20 mouse cellular contexts compared by ENCODE assay signal in genomic region chr9:43070153-43070552, GRCm38 (mm10). TPM values are rescaled to one million over a fixed set of nuclear protein-coding genes. Genes with fewer than 3 reads are reported as not detected.
A peak's percentile ranks its signal among the peaks of the same experiment; 100 is the strongest.
DNase-seq lines count a peak whose midpoint lies in the region; ATAC-seq and TF ChIP-seq lines count a peak whose summit lies in the region.
"Had no signal": no experiment of that assay in that cellular context is flagged by ENCODE, and none has a peak within 500 bp of the region (broad histone marks: within the 10 kb centered on the region; RNA-seq: fewer than 3 reads in every experiment).

No protein-coding gene starts in this region.

- no peak overlapping the region for H3K4me3 ChIP-seq in heart, embryonic 12.5 days
- H3K4me3 ChIP-seq in forebrain, embryonic 13.5 days = peak overlapping the region; percentile 39
- peak overlapping the region; percentile 56 for H3K4me3 ChIP-seq in hindbrain, embryonic 15.5 days
- H3K4me3 ChIP-seq in midbrain, postnatal 0 days (ENCODE audit: low read depth, low read length) = peak overlapping the region; percentile 56
- no peak overlapping the region for H3K4me3 ChIP-seq in heart, adult 2 months
- H3K4me3 ChIP-seq: embryonic facial prominence, embryonic 13.5 days; limb, embryonic 13.5 days had no signal

- no peak for TF ChIP-seq CTCF in midbrain, postnatal 0 days (IDR thresholded peaks at IDR 0.05)
- TF ChIP-seq CTCF in heart, adult 2 months (IDR thresholded peaks at IDR 0.05) = no peak

- H3K79me2 ChIP-seq in heart, adult 2 months (replicated peaks; ENCODE audit: control insufficient read depth, insufficient read depth, low read length) = peaks cover 9% of the 10 kb centered on the region

- no peak for ATAC-seq in heart, embryonic 12.5 days (ENCODE audit: insufficient number of reproducible peaks, low FRiP score)
- 0 out of 2 replicates have a peak, but pooled peaks have one; percentile 46 for ATAC-seq in forebrain, embryonic 13.5 days
- ATAC-seq in hindbrain, embryonic 15.5 days (ENCODE audit: low FRiP score, low read depth) = peak; percentile 49
- ATAC-seq in midbrain, postnatal 0 days (ENCODE audit: low FRiP score) = 0 out of 2 replicates have a peak, but pooled peaks have one; percentile 47
- ATAC-seq: intestine, embryonic 16.5 days; liver, postnatal 0 days had no signal

- DNase-seq in heart, adult 11 months = peak; percentile 29
- peak; percentile 19 for DNase-seq in midbrain, postnatal 0 days (ENCODE audit: low spot score)
- no peak for DNase-seq in B cell, adult 2 months
- DNase-seq in thymus, postnatal 0 days (ENCODE audit: low spot score) = no peak
- no peak for DNase-seq in heart, adult 2 months
- DNase-seq: adrenal gland, adult 8-10 months; cerebellum, postnatal 25 days; heart, postnatal 14 days; kidney, postnatal 25 days; liver, postnatal 0 days; spleen, adult 18-20 months; thymus, postnatal 4 days had no signal

- TF ChIP-seq POLR2A in heart, adult 2 months (IDR thresholded peaks at IDR 0.05; ENCODE audit: insufficient read depth, low read depth, low read length) = no peak

- H3K27ac ChIP-seq in heart, embryonic 12.5 days (ENCODE audit: poor library complexity, severe bottlenecking) = no peak overlapping the region
- H3K27ac ChIP-seq in forebrain, embryonic 13.5 days = peak overlapping the region; percentile 80
- H3K27ac ChIP-seq in hindbrain, embryonic 15.5 days (replicated peaks) = peak overlapping the region; percentile 78
- peak overlapping the region; percentile 82 for H3K27ac ChIP-seq in midbrain, postnatal 0 days (ENCODE audit: low read depth, low read length)
- H3K27ac ChIP-seq in heart, adult 2 months = no peak overlapping the region
- H3K27ac ChIP-seq: embryonic facial prominence, embryonic 13.5 days; limb, embryonic 13.5 days; macrophage; stomach, postnatal 0 days had no signal

- no peak for TF ChIP-seq EP300 in heart, adult 2 months (IDR thresholded peaks at IDR 0.05; ENCODE audit: insufficient read depth, low read depth, low read length)

- H3K9me3 ChIP-seq in heart, embryonic 12.5 days (replicated peaks) = no peaks in the 10 kb centered on the region
- no peaks in the 10 kb centered on the region for H3K9me3 ChIP-seq in forebrain, embryonic 13.5 days (replicated peaks)
- H3K9me3 ChIP-seq in hindbrain, embryonic 15.5 days = no peaks in the 10 kb centered on the region
- no peaks in the 10 kb centered on the region for H3K9me3 ChIP-seq in midbrain, postnatal 0 days (ENCODE audit: low read length)
- H3K9me3 ChIP-seq: embryonic facial prominence, embryonic 13.5 days; limb, embryonic 13.5 days had no signal

- H3K4me1 ChIP-seq in heart, embryonic 12.5 days (replicated peaks) = peaks cover 34% of the 10 kb centered on the region
- H3K4me1 ChIP-seq in forebrain, embryonic 13.5 days = peaks cover 37% of the 10 kb centered on the region
- peaks cover 37% of the 10 kb centered on the region for H3K4me1 ChIP-seq in hindbrain, embryonic 15.5 days (replicated peaks)
- peaks cover 16% of the 10 kb centered on the region for H3K4me1 ChIP-seq in midbrain, postnatal 0 days (ENCODE audit: insufficient read depth, low read length)
- H3K4me1 ChIP-seq in heart, adult 2 months (ENCODE audit: control insufficient read depth, insufficient read depth, low read length) = peaks cover 20% of the 10 kb centered on the region

- no peaks in the 10 kb centered on the region for H3K36me3 ChIP-seq in heart, embryonic 12.5 days
- H3K36me3 ChIP-seq in forebrain, embryonic 13.5 days (ENCODE audit: poor library complexity, severe bottlenecking) = no peaks in the 10 kb centered on the region
- no peaks in the 10 kb centered on the region for H3K36me3 ChIP-seq in hindbrain, embryonic 15.5 days
- no peaks in the 10 kb centered on the region for H3K36me3 ChIP-seq in midbrain, postnatal 0 days (ENCODE audit: insufficient read depth, low read length)
- peaks cover 33% of the 10 kb centered on the region for H3K36me3 ChIP-seq in heart, adult 2 months (ENCODE audit: control insufficient read depth, insufficient read depth, low read length)
- H3K36me3 ChIP-seq: embryonic facial prominence, embryonic 13.5 days; limb, embryonic 13.5 days had no signal

- 72% methylated on average over 2 of the region's 2 CpGs for WGBS in heart, embryonic 12.5 days
- 52% methylated on average over 2 of the region's 2 CpGs for WGBS in forebrain, embryonic 13.5 days
- WGBS in hindbrain, embryonic 15.5 days = 33% methylated on average over 2 of the region's 2 CpGs
- 5% methylated on average over 2 of the region's 2 CpGs for WGBS in midbrain, postnatal 0 days
- WGBS in heart, adult 2 months = 55% methylated on average over 2 of the region's 2 CpGs

- no peak overlapping the region for H3K4me2 ChIP-seq in heart, embryonic 12.5 days
- peak overlapping the region; percentile 49 for H3K4me2 ChIP-seq in forebrain, embryonic 13.5 days
- H3K4me2 ChIP-seq in hindbrain, embryonic 15.5 days = peak overlapping the region; percentile 64
- peak overlapping the region; percentile 47 for H3K4me2 ChIP-seq in midbrain, postnatal 0 days (ENCODE audit: low read depth, low read length, poor library complexity, severe bottlenecking)
- H3K4me2 ChIP-seq: embryonic facial prominence, embryonic 13.5 days; limb, embryonic 13.5 days had no signal

- intact Hi-C loops in heart, adult 2 months (cut with DNase I) = no loop called here

- no peak overlapping the region for H3K9ac ChIP-seq in heart, embryonic 12.5 days
- H3K9ac ChIP-seq in forebrain, embryonic 13.5 days = peak overlapping the region; percentile 65
- peak overlapping the region; percentile 40 for H3K9ac ChIP-seq in hindbrain, embryonic 15.5 days
- H3K9ac ChIP-seq in midbrain, postnatal 0 days (replicated peaks; ENCODE audit: low read length, poor library complexity, severe bottlenecking) = peak overlapping the region; percentile 77
- no peak overlapping the region for H3K9ac ChIP-seq in heart, adult 2 months (ENCODE audit: low read depth, low read length)
- H3K9ac ChIP-seq: embryonic facial prominence, embryonic 13.5 days; limb, embryonic 13.5 days; liver, postnatal 0 days had no signal

- no peaks in the 10 kb centered on the region for H3K27me3 ChIP-seq in heart, embryonic 12.5 days (replicated peaks)
- H3K27me3 ChIP-seq in forebrain, embryonic 13.5 days = no peaks in the 10 kb centered on the region
- H3K27me3 ChIP-seq in hindbrain, embryonic 15.5 days = no peaks in the 10 kb centered on the region
- no peaks in the 10 kb centered on the region for H3K27me3 ChIP-seq in midbrain, postnatal 0 days (ENCODE audit: insufficient read depth, low read length)
- no peaks in the 10 kb centered on the region for H3K27me3 ChIP-seq in heart, adult 2 months (ENCODE audit: control insufficient read depth, insufficient read depth, low read length)
- H3K27me3 ChIP-seq: embryonic facial prominence, embryonic 13.5 days; limb, embryonic 13.5 days had no signal

RNA-seq across cellular contexts. Expression of gene Arhgef12, which starts 36.9 kb away (rescaled TPM):
- polyA plus RNA-seq in heart, embryonic 12.5 days (2016; fragmentation: Nextera tagmentation; extraction: Ambion mirVana) = 13.3 and 13.9 TPM in 2 replicates
- polyA plus RNA-seq in forebrain, embryonic 13.5 days (2015; fragmentation: Nextera tagmentation; extraction: Ambion mirVana) = 14.9 and 15.8 TPM in 2 replicates
- polyA plus RNA-seq in hindbrain, embryonic 15.5 days (2015; fragmentation: Nextera tagmentation; extraction: Ambion mirVana) = 18.5 and 20.3 TPM in 2 replicates
- total RNA-seq in midbrain, postnatal 0 days (2014; rRNA removed) = 97.1 and 134 TPM in 2 replicates
- polyA plus RNA-seq in midbrain, postnatal 0 days (2015; fragmentation: Nextera tagmentation; extraction: Ambion mirVana) = 13.5 and 17.0 TPM in 2 replicates
- 2.2 and 3.1 TPM in 2 replicates for polyA plus RNA-seq in thymus, postnatal 0 days (2015; fragmentation: Nextera tagmentation; extraction: Ambion mirVana)
- 100 to 1,000 TPM; 136 to 150 TPM for total RNA-seq in heart, adult 2 months (2021)
- 34.8 and 66.4 TPM in 2 replicates for polyA plus RNA-seq in heart, adult 2 months (2012; rRNA removed)

RNA-seq across cellular contexts. Expression of gene Tmem136, which starts 46.2 kb away (rescaled TPM):
- 15.2 and 18.6 TPM in 2 replicates for polyA plus RNA-seq in heart, embryonic 12.5 days (2016; fragmentation: Nextera tagmentation; extraction: Ambion mirVana)
- 8.9 and 10.1 TPM in 2 replicates for polyA plus RNA-seq in forebrain, embryonic 13.5 days (2015; fragmentation: Nextera tagmentation; extraction: Ambion mirVana)
- polyA plus RNA-seq in hindbrain, embryonic 15.5 days (2015; fragmentation: Nextera tagmentation; extraction: Ambion mirVana) = 7.2 and 10.0 TPM in 2 replicates
- total RNA-seq in midbrain, postnatal 0 days (2014; rRNA removed) = 4.9 and 5.1 TPM in 2 replicates
- polyA plus RNA-seq in midbrain, postnatal 0 days (2015; fragmentation: Nextera tagmentation; extraction: Ambion mirVana) = 7.8 and 8.0 TPM in 2 replicates
- polyA plus RNA-seq in thymus, postnatal 0 days (2015; fragmentation: Nextera tagmentation; extraction: Ambion mirVana) = 0.29 and 1.1 TPM in 2 replicates
- total RNA-seq in heart, adult 2 months (2021) = 1 to 10 TPM; 5.7 to 7.1 TPM
- polyA plus RNA-seq in heart, adult 2 months (2012; rRNA removed) = 7.4 and 10.2 TPM in 2 replicates
- polyA plus RNA-seq: macrophage had no signal

Comparison
In these comparisons a context has a peak if more than half of its experiments do, and no peak if none do; other contexts are left out.
1. DNase-seq: peak in heart, adult 11 months (single experiment) and midbrain, postnatal 0 days (single experiment); none in B cell, adult 2 months (0 of 2), thymus, postnatal 0 days (single experiment) and heart, adult 2 months (0 of 2).
2. H3K27ac ChIP-seq: peak in forebrain, embryonic 13.5 days (single experiment), hindbrain, embryonic 15.5 days (single experiment) and midbrain, postnatal 0 days (single experiment); none in heart, embryonic 12.5 days (single experiment) and heart, adult 2 months (single experiment).
3. H3K4me3 ChIP-seq: peak in forebrain, embryonic 13.5 days (single experiment), hindbrain, embryonic 15.5 days (single experiment) and midbrain, postnatal 0 days (single experiment); none in heart, embryonic 12.5 days (single experiment) and heart, adult 2 months (single experiment).
4. H3K9ac ChIP-seq: peak in forebrain, embryonic 13.5 days (single experiment), hindbrain, embryonic 15.5 days (single experiment) and midbrain, postnatal 0 days (single experiment); none in heart, embryonic 12.5 days (single experiment) and heart, adult 2 months (single experiment).